Mouse (Mus musculus) embryo, embryonic 10.5 days (tissue): Measurements from ENCODE around the gene Nhp2.
"Not testable (repeated sequence)": the region's sequence is repeated elsewhere in the genome, so short reads cannot be mapped to it uniquely, and the experiment has no call there.

Source experiments
- DNase-seq: peaks from one replicate; pipeline ENCODE4 v3.0.0-alpha.2; 2015; ENCODE audit warnings: low spot score

The Nhp2 gene

GRCm38 (mm10) chr11:51606447-51607095 lies 13.0 kb upstream of the Nhp2 start, which contains the start of gene Hnrnpab:
Hnrnpab (minus strand) TSS chr11:51606847.
- peak; percentile 99 for DNase-seq

GRCm38 (mm10) chr11:51607096-51607738 lies 12.3 kb upstream of the Nhp2 start:
- no peak for DNase-seq

GRCm38 (mm10) chr11:51609266-51609909 lies 10.1 kb upstream of the Nhp2 start:
- DNase-seq, result no peak

GRCm38 (mm10) chr11:51609940-51610339 lies 9.6 kb upstream of the Nhp2 start:
- not testable (repeated sequence) for DNase-seq

- DNase-seq, result no peak
Observed at GRCm38 (mm10) chr11:51614256-51614655, 5.3 kb upstream of the Nhp2 start.

GRCm38 (mm10) chr11:51615129-51615528 lies 4.4 kb upstream of the Nhp2 start:
- DNase-seq, result no peak

GRCm38 (mm10) chr11:51615601-51616000 lies 3.9 kb upstream of the Nhp2 start:
- DNase-seq, result peak; percentile 88

GRCm38 (mm10) chr11:51616113-51616512 lies 3.4 kb upstream of the Nhp2 start:
- DNase-seq, result not testable (repeated sequence)

- DNase-seq, result peak; percentile 84
Observed at GRCm38 (mm10) chr11:51617693-51618092, 1.8 kb upstream of the Nhp2 start.

GRCm38 (mm10) chr11:51618894-51619408 lies 584 bp upstream of the Nhp2 start:
- DNase-seq, result no peak

GRCm38 (mm10) chr11:51620084-51620483 lies 549 bp downstream of the Nhp2 start:
- no peak for DNase-seq

GRCm38 (mm10) chr11:51621776-51622175 lies 2.2 kb downstream of the Nhp2 start:
- no peak for DNase-seq

GRCm38 (mm10) chr11:51622971-51623491 lies 3.5 kb downstream of the Nhp2 start:
- DNase-seq, result no peak

- no peak for DNase-seq
Observed at GRCm38 (mm10) chr11:51625187-51625820, 5.8 kb downstream of the Nhp2 start.

GRCm38 (mm10) chr11:51627425-51627824 lies 7.9 kb downstream of the Nhp2 start:
- no peak for DNase-seq

GRCm38 (mm10) chr11:51627907-51628306 lies 8.4 kb downstream of the Nhp2 start:
- no peak for DNase-seq

- DNase-seq, result no peak
Observed at GRCm38 (mm10) chr11:51629651-51630314, 10.2 kb downstream of the Nhp2 start.

GRCm38 (mm10) chr11:51632130-51632753 lies 12.7 kb downstream of the Nhp2 start:
- DNase-seq, result no peak

- DNase-seq, result not testable (repeated sequence)
Observed at GRCm38 (mm10) chr11:51633200-51633599, 13.7 kb downstream of the Nhp2 start.

- DNase-seq, result no peak
Observed at GRCm38 (mm10) chr11:51633721-51634120, 14.2 kb downstream of the Nhp2 start.

- no peak for DNase-seq
Observed at GRCm38 (mm10) chr11:51635127-51635524, 15.6 kb downstream of the Nhp2 start.
